Mouse (Mus musculus) E14TG2a.4 (cell line): ENCODE results near the gene Eda.

Source experiments
- CTCF ChIP-seq: conservative IDR thresholded peaks from 2 replicates; pipeline ENCODE4 v1.5.1; 2014; ENCODE audit warnings: low read length
- NANOG ChIP-seq: IDR thresholded peaks from 2 replicates; pipeline ENCODE4 v1.6.1; 2014; ENCODE audit warnings: borderline replicate concordance, low read length, mixed read lengths
- POU5F1 ChIP-seq: IDR thresholded peaks from 2 replicates; pipeline ENCODE4 v1.6.1; 2014; ENCODE audit warnings: low read length, borderline replicate concordance

- no peak for TF ChIP-seq CTCF
- no peak for TF ChIP-seq POU5F1
- no peak for TF ChIP-seq NANOG
Measured at GRCm38 (mm10) chrX:100314172-100314902, 338.9 kb downstream of the Eda start.
